Mouse (Mus musculus): ENCODE results near the gene Ntrk1. TPM values are rescaled to one million over a fixed set of nuclear protein-coding genes. Genes with fewer than 3 reads are reported as not detected.

Ntrk1 gene
- polyA plus RNA-seq, 1 experiment = not detected

GRCm38 (mm10) chr3:87766284-87766667 lies 28.7 kb downstream of the Ntrk1 start:
- Histone ChIP-seq H3K4me3 (no peak overlapping the region), H3K4me2 (ENCODE audit: low read depth) (no peak overlapping the region), H3ac (ENCODE audit: control insufficient read depth, insufficient read length) (no peak overlapping the region), H3K36me3 (ENCODE audit: control insufficient read depth, insufficient read depth) (no peaks in the 10 kb centered on the region), H3K79me2 (ENCODE audit: control insufficient read depth, insufficient read depth) (no peaks in the 10 kb centered on the region), H3K27me3 (ENCODE audit: control insufficient read depth, insufficient read depth, insufficient read length) (peaks cover 5% of the 10 kb centered on the region)
- TF ChIP-seq SRF (IDR thresholded peaks at IDR 0.05; ENCODE audit: control insufficient read depth, insufficient read length, low read depth) = no peak
- peak in 2 of 3 experiments; percentile 62 to 71 for TF ChIP-seq MYOD1 (IDR thresholded peaks at IDR 0.05; ENCODE audit: control insufficient read depth in 1 of 3, insufficient read length in 2 of 3, low read depth in 2 of 3)
- TF ChIP-seq TCF3 (IDR thresholded peaks at IDR 0.05; ENCODE audit: insufficient read length, low read depth) = no peak
- TF ChIP-seq MYOG (IDR thresholded peaks at IDR 0.05; ENCODE audit: control insufficient read depth in 1 of 3, insufficient read depth in 1 of 3, insufficient read length in 2 of 3, low read depth in 2 of 3) = no peak

- Histone ChIP-seq H3K79me2 (ENCODE audit: control insufficient read depth, insufficient read depth) (no peaks in the 10 kb centered on the region), H3K4me3 (no peak overlapping the region), H3ac (ENCODE audit: control insufficient read depth, insufficient read length) (no peak overlapping the region), H3K4me2 (ENCODE audit: low read depth) (no peak overlapping the region), H3K27me3 (ENCODE audit: control insufficient read depth, insufficient read depth, insufficient read length) (peaks cover under 1% of the 10 kb centered on the region), H3K36me3 (ENCODE audit: control insufficient read depth, insufficient read depth) (no peaks in the 10 kb centered on the region)
- TF ChIP-seq TCF3 (IDR thresholded peaks at IDR 0.05; ENCODE audit: insufficient read length, low read depth) (no peak), SRF (IDR thresholded peaks at IDR 0.05; ENCODE audit: control insufficient read depth, insufficient read length, low read depth) (no peak), USF1 (IDR thresholded peaks at IDR 0.05; ENCODE audit: low read depth) (no peak), E2F4 (IDR thresholded peaks at IDR 0.05; ENCODE audit: insufficient read depth) (no peak), MYOD1 (IDR thresholded peaks at IDR 0.05; ENCODE audit: control insufficient read depth in 1 of 3, insufficient read length in 2 of 3, low read depth in 2 of 3) (no peak), TCF12 (IDR thresholded peaks at IDR 0.05; ENCODE audit: insufficient read depth, poor library complexity, severe bottlenecking) (no peak), MYOG (IDR thresholded peaks at IDR 0.05; ENCODE audit: control insufficient read depth in 1 of 3, insufficient read depth in 1 of 3, insufficient read length in 2 of 3, low read depth in 2 of 3) (no peak), CEBPB (IDR thresholded peaks at IDR 0.05; ENCODE audit: insufficient read depth, poor library complexity, severe bottlenecking) (no peak), REST (IDR thresholded peaks at IDR 0.05; ENCODE audit: insufficient read depth, insufficient read length) (no peak), POLR2A (IDR thresholded peaks at IDR 0.05; ENCODE audit: insufficient read length, low read depth) (no peak), MAX (IDR thresholded peaks at IDR 0.05; ENCODE audit: low read depth) (no peak)
These were observed 29.2 kb downstream of the Ntrk1 start for GRCm38 (mm10) chr3:87765631-87766283.

- Histone ChIP-seq H3K79me2 (ENCODE audit: control insufficient read depth, insufficient read depth) (no peaks in the 10 kb centered on the region), H3ac (ENCODE audit: control insufficient read depth, insufficient read length) (no peak overlapping the region), H3K4me3 (no peak overlapping the region), H3K36me3 (ENCODE audit: control insufficient read depth, insufficient read depth) (no peaks in the 10 kb centered on the region), H3K27me3 (ENCODE audit: control insufficient read depth, insufficient read depth, insufficient read length) (no peaks in the 10 kb centered on the region), H3K4me2 (ENCODE audit: low read depth) (no peak overlapping the region)
- TF ChIP-seq REST (IDR thresholded peaks at IDR 0.05; ENCODE audit: insufficient read depth, insufficient read length) (no peak), CEBPB (IDR thresholded peaks at IDR 0.05; ENCODE audit: insufficient read depth, poor library complexity, severe bottlenecking) (no peak), MYOD1 (IDR thresholded peaks at IDR 0.05; ENCODE audit: control insufficient read depth in 1 of 3, insufficient read length in 2 of 3, low read depth in 2 of 3) (no peak), E2F4 (IDR thresholded peaks at IDR 0.05; ENCODE audit: insufficient read depth) (no peak), POLR2AphosphoS2 (IDR thresholded peaks at IDR 0.05; ENCODE audit: insufficient read length, low read depth) (no peak), MYOG (IDR thresholded peaks at IDR 0.05; ENCODE audit: control insufficient read depth in 1 of 3, insufficient read depth in 1 of 3, insufficient read length in 2 of 3, low read depth in 2 of 3) (no peak), TCF3 (IDR thresholded peaks at IDR 0.05; ENCODE audit: insufficient read length, low read depth) (no peak), POLR2A (IDR thresholded peaks at IDR 0.05; ENCODE audit: insufficient read length, low read depth) (no peak), SRF (IDR thresholded peaks at IDR 0.05; ENCODE audit: control insufficient read depth, insufficient read length, low read depth) (no peak), MAX (IDR thresholded peaks at IDR 0.05; ENCODE audit: low read depth) (no peak), TCF12 (IDR thresholded peaks at IDR 0.05; ENCODE audit: insufficient read depth, poor library complexity, severe bottlenecking) (no peak), USF1 (IDR thresholded peaks at IDR 0.05; ENCODE audit: low read depth) (no peak)
These were observed 29.9 kb downstream of the Ntrk1 start for GRCm38 (mm10) chr3:87765091-87765490.

GRCm38 (mm10) chr3:87764506-87764905 lies 30.5 kb downstream of the Ntrk1 start:
- no peaks in the 10 kb centered on the region for H3K27me3 ChIP-seq (ENCODE audit: control insufficient read depth, insufficient read depth, insufficient read length)
- no peak overlapping the region for H3K4me3 ChIP-seq
- H3K36me3 ChIP-seq (ENCODE audit: control insufficient read depth, insufficient read depth) = no peaks in the 10 kb centered on the region
- H3K4me2 ChIP-seq (ENCODE audit: low read depth) = no peak overlapping the region
- TF ChIP-seq TCF3 (IDR thresholded peaks at IDR 0.05; ENCODE audit: insufficient read length, low read depth) (no peak), E2F4 (IDR thresholded peaks at IDR 0.05; ENCODE audit: insufficient read depth) (no peak), USF1 (IDR thresholded peaks at IDR 0.05; ENCODE audit: low read depth) (no peak), MAX (IDR thresholded peaks at IDR 0.05; ENCODE audit: low read depth) (no peak), MYOG (IDR thresholded peaks at IDR 0.05; ENCODE audit: control insufficient read depth in 1 of 3, insufficient read depth in 1 of 3, insufficient read length in 2 of 3, low read depth in 2 of 3) (no peak), POLR2AphosphoS2 (IDR thresholded peaks at IDR 0.05; ENCODE audit: insufficient read length, low read depth) (no peak), CEBPB (IDR thresholded peaks at IDR 0.05; ENCODE audit: insufficient read depth, poor library complexity, severe bottlenecking) (no peak), TCF12 (IDR thresholded peaks at IDR 0.05; ENCODE audit: insufficient read depth, poor library complexity, severe bottlenecking) (no peak), REST (IDR thresholded peaks at IDR 0.05; ENCODE audit: insufficient read depth, insufficient read length) (no peak), MYOD1 (IDR thresholded peaks at IDR 0.05; ENCODE audit: control insufficient read depth in 1 of 3, insufficient read length in 2 of 3, low read depth in 2 of 3) (no peak), SRF (IDR thresholded peaks at IDR 0.05; ENCODE audit: control insufficient read depth, insufficient read length, low read depth) (no peak), POLR2A (IDR thresholded peaks at IDR 0.05; ENCODE audit: insufficient read length, low read depth) (no peak)
- no peaks in the 10 kb centered on the region for H3K79me2 ChIP-seq (ENCODE audit: control insufficient read depth, insufficient read depth)
- H3ac ChIP-seq (ENCODE audit: control insufficient read depth, insufficient read length) = no peak overlapping the region
